Mouse (Mus musculus) embryo, embryonic 10.5 days (tissue): ENCODE measurements around the gene Esm1.
"Not testable (repeated sequence)": the region's sequence is repeated elsewhere in the genome, so short reads cannot be mapped to it uniquely, and the experiment has no call there.

Source experiments
- DNase-seq: peaks from one replicate; pipeline ENCODE4 v3.0.0-alpha.2; 2015; ENCODE audit warnings: low spot score

Gene Esm1

DNA sequence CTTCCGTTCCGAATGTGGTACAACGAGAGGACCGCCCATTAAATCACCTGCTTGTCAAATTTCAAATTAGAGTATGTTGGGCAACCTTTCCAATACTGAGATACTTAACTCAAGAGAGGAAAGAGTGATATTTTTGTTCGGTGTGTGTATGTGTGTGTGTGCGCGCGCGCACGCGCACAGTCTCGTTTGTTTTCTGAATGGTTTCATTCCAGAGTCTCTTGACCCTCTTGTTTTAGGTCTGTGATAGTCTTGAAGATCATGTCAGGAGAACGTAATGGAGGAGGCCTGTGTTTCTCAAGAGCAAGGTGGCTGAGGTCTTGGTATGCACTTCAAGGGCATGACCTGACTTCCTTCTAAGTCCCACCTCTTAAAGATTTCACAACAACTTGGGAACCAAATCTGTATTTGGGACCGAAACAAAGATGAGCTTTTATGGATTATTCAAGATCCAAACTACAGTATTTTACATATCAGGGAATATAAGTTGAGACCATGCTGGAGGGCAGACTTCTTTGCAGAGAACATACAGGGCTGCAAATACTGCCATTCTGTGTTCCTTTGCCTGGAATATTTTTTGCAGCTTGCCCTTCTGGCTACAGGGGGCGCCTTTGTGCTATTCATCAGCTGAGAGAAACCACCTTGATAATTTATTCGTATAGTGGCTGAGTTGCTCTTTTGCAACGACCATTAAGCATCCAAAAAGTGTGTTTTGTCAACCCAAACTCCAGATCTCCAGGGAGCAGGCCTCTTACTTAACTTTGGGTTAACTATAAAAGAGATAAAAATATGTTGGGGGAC is 18.4 kb downstream of the Esm1 start:
- DNase-seq, result no peak

DNA sequence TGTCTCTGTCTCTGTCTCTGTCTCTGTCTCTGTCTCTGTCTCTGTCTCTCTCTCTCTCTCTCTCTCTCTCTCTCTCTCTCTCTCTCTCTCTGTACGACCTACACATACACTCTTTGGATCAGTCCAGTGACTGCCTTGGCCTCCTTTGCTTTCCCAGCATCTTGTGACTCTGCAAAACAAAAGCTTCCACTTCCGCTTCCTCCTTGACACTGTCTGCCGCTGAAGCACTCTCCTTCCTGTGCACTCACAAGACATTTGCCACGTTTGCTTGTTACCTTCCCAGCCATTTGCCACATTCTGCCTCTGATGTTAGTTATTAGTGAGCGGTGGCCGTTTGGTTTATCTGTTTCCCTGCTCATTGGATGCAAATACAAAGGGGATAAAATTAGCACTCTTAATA is 32.7 kb downstream of the Esm1 start:
- DNase-seq, result no peak

DNA sequence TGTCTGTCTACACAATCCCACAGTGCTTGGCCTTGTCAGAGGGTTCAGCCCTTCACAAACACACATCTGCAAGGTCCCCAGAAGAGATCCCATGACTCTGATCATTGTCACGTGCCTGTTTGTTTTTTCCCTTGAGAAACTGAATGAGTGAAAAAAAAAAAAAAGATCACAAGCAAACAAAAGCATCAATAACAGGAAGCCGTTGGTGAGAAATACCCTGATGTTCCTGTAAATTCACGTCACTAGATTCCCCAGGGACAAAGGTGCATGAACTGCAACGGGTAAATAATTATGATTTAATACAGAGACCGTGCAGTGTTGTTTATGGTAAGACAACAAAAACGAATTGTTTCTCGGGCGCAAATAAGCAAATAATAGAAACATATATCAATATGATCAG is 35.6 kb downstream of the Esm1 start:
- no peak for DNase-seq

DNA sequence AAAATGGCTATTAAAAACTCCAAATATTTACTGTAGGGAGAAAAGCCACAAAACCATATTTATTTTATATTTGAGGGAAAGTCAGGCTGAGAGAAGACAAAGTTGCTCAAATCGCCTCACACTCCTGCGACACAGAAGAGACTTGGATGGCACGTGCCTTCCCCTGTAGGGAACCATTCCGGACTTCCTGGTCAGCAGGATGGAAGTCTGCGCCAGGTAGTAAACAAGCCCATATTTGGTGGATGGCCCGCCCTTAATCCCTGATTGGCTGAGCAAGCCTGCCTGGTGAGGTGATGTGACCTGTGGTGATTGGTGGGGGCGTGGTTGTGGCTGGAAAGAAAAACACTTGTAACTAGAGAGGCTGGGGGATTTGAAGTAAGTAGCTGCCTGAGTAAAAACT is 43.1 kb downstream of the Esm1 start:
- not testable (repeated sequence) for DNase-seq

DNA sequence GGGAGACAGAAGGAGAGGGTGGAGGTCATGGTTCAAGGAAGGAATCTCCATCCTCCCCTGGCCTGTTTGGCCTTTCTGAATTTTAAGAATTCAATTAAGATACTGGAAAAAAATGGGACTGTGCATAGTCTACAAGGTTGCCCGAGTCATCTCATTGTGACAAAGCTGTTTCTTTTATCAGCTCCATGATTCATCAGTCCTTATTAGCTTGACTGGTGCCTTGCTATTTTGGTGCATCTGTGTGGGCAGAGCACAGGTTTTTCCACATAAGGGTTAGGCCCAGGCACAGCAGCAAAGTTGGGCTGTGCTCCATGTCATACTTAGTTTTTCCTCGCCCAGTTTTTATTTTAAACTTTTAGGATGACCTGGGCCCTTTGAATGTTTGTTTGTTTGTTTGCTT is 47.3 kb downstream of the Esm1 start:
- DNase-seq, result no peak

DNA sequence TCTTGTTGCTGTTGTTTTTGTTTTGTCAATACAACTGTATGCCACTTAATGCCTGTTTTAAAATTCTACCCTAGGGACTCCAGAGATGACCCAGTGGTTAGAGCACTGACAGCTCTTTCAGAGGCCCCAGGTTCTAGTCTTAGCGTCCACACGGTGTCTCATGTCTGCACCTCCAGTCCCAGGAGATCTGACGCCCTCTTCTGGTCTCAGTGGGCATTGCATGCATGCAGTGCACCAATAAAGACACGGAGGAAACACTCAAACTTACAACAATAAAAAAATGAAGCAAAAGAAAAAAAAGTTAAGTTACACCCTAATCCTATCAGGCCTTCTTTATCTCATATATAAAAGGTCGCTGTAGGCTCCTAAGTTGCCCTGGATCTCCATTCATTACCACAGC is 47.7 kb downstream of the Esm1 start:
- no peak for DNase-seq

DNA sequence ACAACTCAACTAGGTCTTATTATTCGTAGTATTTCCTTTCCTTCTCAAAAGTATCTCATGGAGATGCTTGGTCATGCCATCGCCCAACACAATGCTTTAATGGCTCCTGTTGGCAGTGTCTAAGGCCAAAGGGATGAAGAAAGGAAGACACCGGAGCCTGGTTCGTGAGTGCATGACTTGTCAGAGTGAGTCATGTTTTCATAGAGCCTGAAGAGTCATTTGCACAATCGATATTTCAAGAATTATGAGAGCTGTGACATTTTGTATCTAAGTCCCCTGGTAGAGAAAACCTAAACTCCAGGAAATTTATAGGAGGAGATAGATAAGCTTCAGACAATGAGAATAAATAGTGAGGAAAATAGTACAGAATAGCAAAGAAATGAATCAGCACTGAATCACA is 49.8 kb downstream of the Esm1 start:
- DNase-seq, result no peak

DNA sequence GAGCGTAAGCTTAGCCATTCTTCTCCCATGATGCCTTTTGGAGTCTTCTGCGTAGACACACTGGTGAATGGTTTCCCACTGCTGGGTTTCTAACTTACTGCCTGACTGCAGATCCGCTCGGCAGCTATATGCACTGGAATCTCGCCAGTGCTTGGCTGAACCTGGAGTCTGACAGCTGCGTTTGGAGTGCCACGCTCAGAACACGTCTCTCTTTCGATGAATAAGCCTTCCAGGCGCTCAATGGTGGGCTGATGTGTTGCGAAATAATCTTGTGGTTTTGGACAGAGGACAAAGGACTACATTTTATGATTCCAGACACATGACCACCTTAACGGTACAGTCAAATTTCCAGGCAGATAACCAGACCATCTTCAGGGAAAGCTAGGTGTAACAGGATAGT is 53.4 kb downstream of the Esm1 start:
- DNase-seq, result no peak

DNA sequence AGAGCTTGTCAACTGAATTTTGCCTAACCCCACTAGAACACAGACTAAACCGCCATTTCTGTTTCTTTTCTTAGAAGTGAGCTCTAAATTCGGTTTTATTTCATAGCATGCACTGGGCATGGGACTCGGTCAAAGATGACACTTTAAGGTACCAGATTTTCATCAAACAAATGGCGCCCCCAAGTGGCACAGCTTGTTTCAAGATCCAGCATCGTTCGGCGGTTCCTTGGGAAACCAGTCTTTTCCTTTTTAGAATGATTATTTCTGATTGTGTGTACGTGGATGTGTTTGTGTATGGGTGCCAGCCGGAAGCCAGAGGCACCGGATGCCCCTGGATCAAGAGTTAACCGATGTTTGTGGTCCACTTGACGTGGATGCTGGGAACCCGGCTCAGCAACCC is 55.8 kb downstream of the Esm1 start:
- peak; percentile 84 for DNase-seq

DNA sequence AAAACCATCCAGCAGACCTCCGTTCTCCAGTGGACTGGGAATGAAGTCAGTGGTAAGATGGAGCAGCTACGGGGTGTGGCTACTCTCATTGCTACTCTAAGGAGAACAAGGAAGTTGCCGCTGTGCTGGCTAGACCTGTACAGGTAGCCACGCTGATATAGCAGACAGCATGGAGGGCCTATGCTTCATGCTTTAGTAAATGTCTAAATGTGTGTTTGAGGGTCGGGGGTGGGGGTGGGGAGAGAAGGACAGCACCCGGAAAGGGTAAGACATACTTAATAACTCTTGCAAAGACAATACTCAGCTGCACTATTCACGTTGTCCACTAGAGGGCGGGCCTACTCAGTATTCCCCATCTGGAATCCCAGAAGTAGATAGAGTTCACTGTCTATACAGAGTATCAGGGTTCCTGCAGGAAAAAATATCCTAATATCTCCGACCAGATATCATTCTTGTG is 57.1 kb downstream of the Esm1 start:
- peak; percentile 93 for DNase-seq

DNA sequence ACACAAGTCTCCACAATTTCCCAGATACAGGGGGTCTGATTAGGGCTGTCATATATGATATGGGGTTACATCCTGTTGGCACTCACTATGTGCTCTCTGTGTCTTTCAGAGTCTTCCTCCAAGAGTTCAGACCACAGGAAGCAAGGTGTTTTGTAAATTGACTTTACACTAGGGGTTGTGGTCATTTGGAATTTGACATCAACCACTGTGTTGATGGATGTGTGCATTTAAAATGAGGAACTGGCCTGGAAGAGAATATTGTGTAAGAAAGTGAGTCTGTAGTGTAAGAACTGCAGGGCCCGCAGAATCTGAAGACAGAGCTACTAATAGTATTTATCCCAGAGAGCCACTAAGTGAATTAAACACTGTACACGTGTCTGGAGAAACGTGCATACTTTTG is 57.7 kb downstream of the Esm1 start:
- DNase-seq, result no peak
